Comparison of ENCODE assay signal across 28 mouse cellular contexts in genomic region chr2:70109010-70109409, GRCm38 (mm10).
DNase-seq lines count a peak whose midpoint lies in the region; ATAC-seq and TF ChIP-seq lines count a peak whose summit lies in the region.
"Had no signal": no experiment of that assay in that cellular context is flagged by ENCODE, and none has a peak within 500 bp of the region (broad histone marks: within the 10 kb centered on the region; RNA-seq: fewer than 3 reads in every experiment).

No protein-coding gene starts in this region.

- DNase-seq in ovary, adult 18-20 months (ENCODE audit: low spot score), result peak; percentile 60
- no peak for DNase-seq in ovary, postnatal 14 days (ENCODE audit: low spot score)
- peak; percentile 67 for DNase-seq in Patski (ENCODE audit: low read depth, low spot score)
- DNase-seq in adrenal gland, postnatal 25 days, result peak; percentile 51
- peak; percentile 43 for DNase-seq in stomach, postnatal 0 days (ENCODE audit: low spot score)
- DNase-seq in cerebellum, postnatal 10 days, result no peak
- no peak for DNase-seq in spleen, postnatal 4 days (ENCODE audit: low spot score in 2 of 2)
- DNase-seq: cerebellum, adult 11 months; cerebellum, adult 9-11 months; gastrocnemius, postnatal 14 days; heart, adult 18-20 months; heart, postnatal 14 days; kidney, adult 18-20 months; kidney, postnatal 4 days; layer of hippocampus, adult 9-11 months; lung, postnatal 36 days; midbrain, embryonic 14.5 days; right cerebral cortex, postnatal 14 days; thymus, adult 18-20 months; thymus, postnatal 36 days had no signal

- 33% methylated on average over 7 of the region's 7 CpGs for WGBS in stomach, postnatal 0 days

- no peaks in the 10 kb centered on the region for H3K4me1 ChIP-seq in stomach, postnatal 0 days (replicated peaks; ENCODE audit: control insufficient read depth, insufficient read depth)
- H3K4me1 ChIP-seq: heart, embryonic 13.5 days; limb, embryonic 15.5 days; liver, embryonic 15.5 days; lung, embryonic 15.5 days; megakaryocyte, embryonic 14.5 days had no signal

- TF ChIP-seq CTCF in Patski (IDR thresholded peaks at IDR 0.05), result no peak
- no peak for TF ChIP-seq CTCF in stomach, postnatal 0 days (IDR thresholded peaks at IDR 0.05; ENCODE audit: low read depth)

- H3K27ac ChIP-seq in stomach, postnatal 0 days (replicated peaks), result no peak overlapping the region
- H3K27ac ChIP-seq: embryonic facial prominence, embryonic 10.5 days; forebrain, embryonic 12.5 days; heart, embryonic 13.5 days; limb, embryonic 15.5 days; liver, embryonic 15.5 days; lung, embryonic 15.5 days; neural tube, embryonic 12.5 days had no signal

- no peak overlapping the region for H3K9ac ChIP-seq in stomach, postnatal 0 days (ENCODE audit: low read length)
- H3K9ac ChIP-seq: forebrain, embryonic 12.5 days; heart, embryonic 13.5 days; limb, embryonic 15.5 days; liver, embryonic 15.5 days; lung, embryonic 15.5 days; neural tube, embryonic 12.5 days had no signal

- peak; percentile 67 for ATAC-seq in Patski
- no peak for ATAC-seq in stomach, postnatal 0 days (ENCODE audit: low FRiP score, low TSS enrichment)

- H3K36me3 ChIP-seq in stomach, postnatal 0 days (ENCODE audit: control insufficient read depth, insufficient read depth, low read length), result no peaks in the 10 kb centered on the region
- H3K36me3 ChIP-seq: embryonic facial prominence, embryonic 10.5 days; forebrain, embryonic 12.5 days; heart, embryonic 13.5 days; limb, embryonic 15.5 days; liver, embryonic 15.5 days; lung, embryonic 15.5 days; neural tube, embryonic 12.5 days had no signal

- no peak overlapping the region for H3K4me3 ChIP-seq in stomach, postnatal 0 days (ENCODE audit: low read depth, low read length)
- H3K4me3 ChIP-seq: embryonic facial prominence, embryonic 10.5 days; forebrain, embryonic 12.5 days; heart, embryonic 13.5 days; limb, embryonic 15.5 days; liver, embryonic 15.5 days; lung, embryonic 15.5 days; megakaryocyte, embryonic 14.5 days; neural tube, embryonic 12.5 days had no signal

- H3K9me3 ChIP-seq in stomach, postnatal 0 days (ENCODE audit: control insufficient read depth, low read length), result no peaks in the 10 kb centered on the region
- H3K9me3 ChIP-seq: embryonic facial prominence, embryonic 10.5 days; forebrain, embryonic 12.5 days; heart, embryonic 13.5 days; limb, embryonic 15.5 days; liver, embryonic 15.5 days; lung, embryonic 15.5 days; megakaryocyte, embryonic 14.5 days; neural tube, embryonic 12.5 days had no signal

- H3K4me2 ChIP-seq in stomach, postnatal 0 days (replicated peaks; ENCODE audit: low read depth), result no peak overlapping the region
- H3K4me2 ChIP-seq: forebrain, embryonic 12.5 days; heart, embryonic 13.5 days; limb, embryonic 15.5 days; liver, embryonic 15.5 days; lung, embryonic 15.5 days; neural tube, embryonic 12.5 days had no signal

- TF ChIP-seq EP300 in stomach, postnatal 0 days (optimal IDR thresholded peaks at IDR 0.05), result no peak

- in situ Hi-C loops in Patski (cut with MboI; ENCODE audit: low pct_unique_long_range_greater_than_20kb), result no loop called here

- CTCF ChIA-PET in Patski (lab: Charles Lee), result interaction anchor here (1.8 kb wide), 1 partner anchor 42 kb away, joined by 5 read pairs; no protein-coding TSS in a partner anchor

- H3K27me3 ChIP-seq in Patski, result no peaks in the 10 kb centered on the region
- no peaks in the 10 kb centered on the region for H3K27me3 ChIP-seq in stomach, postnatal 0 days (ENCODE audit: control insufficient read depth, insufficient read depth, low read length)
- H3K27me3 ChIP-seq: forebrain, embryonic 12.5 days; limb, embryonic 15.5 days; lung, embryonic 15.5 days; neural tube, embryonic 12.5 days had no signal

- POLR2A ChIA-PET in Patski (lab: Charles Lee), result no interaction called here

Comparison
In these comparisons a context has a peak if more than half of its experiments do, and no peak if none do; other contexts are left out.
1. DNase-seq: peak in ovary, adult 18-20 months (single experiment), Patski (single experiment), adrenal gland, postnatal 25 days (single experiment) and stomach, postnatal 0 days (single experiment); none in ovary, postnatal 14 days (single experiment), cerebellum, postnatal 10 days (0 of 2) and spleen, postnatal 4 days (0 of 2).